ENCODE assay signal across 8 mouse cellular contexts in the genomic region with DNA sequence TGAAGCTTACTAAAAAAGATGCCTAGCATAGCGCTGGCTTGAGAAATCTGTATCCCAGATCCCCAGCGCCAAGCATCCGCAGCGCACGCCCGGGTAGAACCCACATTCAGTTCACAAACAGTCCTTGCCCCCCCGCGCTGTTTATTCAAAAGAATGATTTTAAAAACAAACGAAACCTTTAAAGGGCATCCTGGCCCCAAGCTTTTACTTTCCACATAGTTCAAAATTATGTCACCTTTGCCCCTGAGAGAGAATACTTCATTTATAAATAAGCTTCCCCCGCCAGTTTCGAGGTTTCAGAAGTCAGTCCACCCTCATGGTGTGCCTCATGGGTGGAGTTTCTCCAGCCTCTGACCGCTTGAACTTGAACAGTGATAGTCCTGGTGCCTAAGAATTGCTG. TPM values are rescaled to one million over a fixed set of nuclear protein-coding genes. Genes with fewer than 3 reads are reported as not detected.
DNase-seq lines count a peak whose midpoint lies in the region; ATAC-seq lines count a peak whose summit lies in the region.

No protein-coding gene starts in this region.

- no peaks in the 10 kb centered on the region for H3K36me3 ChIP-seq in megakaryocyte, embryonic 14.5 days (replicated peaks; ENCODE audit: low read length)
- no peaks in the 10 kb centered on the region for H3K36me3 ChIP-seq in forebrain, embryonic 13.5 days (ENCODE audit: poor library complexity, severe bottlenecking)
- H3K36me3 ChIP-seq in limb, embryonic 11.5 days (ENCODE audit: control insufficient read depth, insufficient read depth, low read length): no peaks in the 10 kb centered on the region
- no peaks in the 10 kb centered on the region for H3K36me3 ChIP-seq in neural tube, embryonic 13.5 days

- peaks cover 65% of the 10 kb centered on the region for H3K4me1 ChIP-seq in megakaryocyte, embryonic 14.5 days
- H3K4me1 ChIP-seq in forebrain, embryonic 13.5 days: peaks cover 20% of the 10 kb centered on the region
- H3K4me1 ChIP-seq in limb, embryonic 11.5 days (ENCODE audit: control insufficient read depth, insufficient read depth, low read length): no peaks in the 10 kb centered on the region; the same call in 1 of the 2 replicates
- peaks cover 24% of the 10 kb centered on the region for H3K4me1 ChIP-seq in neural tube, embryonic 13.5 days (replicated peaks)

- 14% methylated on average over 12 of the region's 12 CpGs for WGBS in forebrain, embryonic 13.5 days
- 23% methylated on average over 12 of the region's 12 CpGs for WGBS in limb, embryonic 11.5 days
- WGBS in neural tube, embryonic 13.5 days: 16% methylated on average over 12 of the region's 12 CpGs

- H3K4me3 ChIP-seq in megakaryocyte, embryonic 14.5 days (replicated peaks): peak overlapping the region; percentile 97
- peak overlapping the region; percentile 65 for H3K4me3 ChIP-seq in forebrain, embryonic 13.5 days
- H3K4me3 ChIP-seq in limb, embryonic 11.5 days (ENCODE audit: low read depth, low read length): peak overlapping the region; percentile 73; the same call in 1 of the 2 replicates
- peak overlapping the region; percentile 59 for H3K4me3 ChIP-seq in neural tube, embryonic 13.5 days

- H3K4me2 ChIP-seq in forebrain, embryonic 13.5 days: peak overlapping the region; percentile 100
- H3K4me2 ChIP-seq in limb, embryonic 11.5 days (ENCODE audit: low read depth, severe bottlenecking): peak overlapping the region; percentile 100
- peak overlapping the region; percentile 99 for H3K4me2 ChIP-seq in neural tube, embryonic 13.5 days

- peak overlapping the region; percentile 73; the same call in 1 of the 2 replicates for H3K9ac ChIP-seq in forebrain, embryonic 13.5 days
- H3K9ac ChIP-seq in limb, embryonic 11.5 days (ENCODE audit: low read length): 0 out of 2 replicates have a peak overlapping the region, but pooled peaks have one; percentile 0
- H3K9ac ChIP-seq in neural tube, embryonic 13.5 days: peak overlapping the region; percentile 71; the same call in 1 of the 2 replicates

- peaks cover 7% of the 10 kb centered on the region for H3K27me3 ChIP-seq in megakaryocyte, embryonic 14.5 days (replicated peaks)
- H3K27me3 ChIP-seq in forebrain, embryonic 13.5 days: peaks cover 14% of the 10 kb centered on the region; the same call in 1 of the 2 replicates
- no peaks in the 10 kb centered on the region for H3K27me3 ChIP-seq in limb, embryonic 11.5 days (ENCODE audit: control insufficient read depth, insufficient read depth, low read length)
- peaks cover 15% of the 10 kb centered on the region for H3K27me3 ChIP-seq in neural tube, embryonic 13.5 days

- no peaks in the 10 kb centered on the region for H3K9me3 ChIP-seq in megakaryocyte, embryonic 14.5 days
- no peaks in the 10 kb centered on the region for H3K9me3 ChIP-seq in forebrain, embryonic 13.5 days (replicated peaks)
- no peaks in the 10 kb centered on the region for H3K9me3 ChIP-seq in limb, embryonic 11.5 days (ENCODE audit: control insufficient read depth, low read length)
- H3K9me3 ChIP-seq in neural tube, embryonic 13.5 days: no peaks in the 10 kb centered on the region

- no peak for ATAC-seq in megakaryocyte, adult 5-6 weeks (ENCODE audit: poor library complexity, severe bottlenecking)
- no peak for ATAC-seq in forebrain, embryonic 13.5 days
- ATAC-seq in limb, embryonic 11.5 days (ENCODE audit: insufficient number of reproducible peaks, low FRiP score, low TSS enrichment, low read depth): no peak
- ATAC-seq in neural tube, embryonic 13.5 days (ENCODE audit: low read depth): no peak

- H3K27ac ChIP-seq in forebrain, embryonic 13.5 days: no peak overlapping the region
- H3K27ac ChIP-seq in limb, embryonic 11.5 days (replicated peaks; ENCODE audit: low read depth, low read length): no peak overlapping the region
- H3K27ac ChIP-seq in neural tube, embryonic 13.5 days (replicated peaks): no peak overlapping the region

- no peak for DNase-seq in limb, embryonic 11.5 days (ENCODE audit: low spot score)
- DNase-seq in thymus, adult 18-20 months: no peak
- DNase-seq in adrenal gland, postnatal 4 days (ENCODE audit: low spot score in 2 of 2): no peak
- DNase-seq in spleen, adult 12 weeks (ENCODE audit: low spot score): no peak

RNA-seq across cellular contexts. Expression of a gene that starts 1.6 kb away (rescaled TPM):
- 7.1 and 16.7 TPM in 2 replicates for polyA plus RNA-seq in megakaryocyte, embryonic 14.5 days (2012; ENCODE audit: insufficient read depth, low replicate concordance)
- total RNA-seq in megakaryocyte, adult 5-6 weeks (2015): 0.59 TPM in 1 of 2 replicates, not detected in the other
- 0.51 and 1.1 TPM in 2 replicates for total RNA-seq in megakaryocyte, adult 5-6 weeks (2017)
- 5.1 and 6.9 TPM in 2 replicates for polyA plus RNA-seq in forebrain, embryonic 13.5 days (2015; fragmentation: Nextera tagmentation; extraction: Ambion mirVana)
- 16.9 and 18.0 TPM in 2 replicates for polyA plus RNA-seq in limb, embryonic 11.5 days (2014; fragmentation: Nextera tagmentation; extraction: Ambion mirVana)
- polyA plus RNA-seq in neural tube, embryonic 13.5 days (2015; fragmentation: Nextera tagmentation; extraction: Ambion mirVana): 7.9 and 8.2 TPM in 2 replicates
- total RNA-seq in adrenal gland, postnatal 4 days (2021): 10 to 100 TPM; 16.8 to 19.8 TPM

Comparison
In these comparisons a context has a peak if more than half of its experiments do, and no peak if none do; other contexts are left out.
1. H3K9ac ChIP-seq: peak in every context shown above with its lines; median percentile 73 in forebrain, embryonic 13.5 days; 71 in neural tube, embryonic 13.5 days; 0 in limb, embryonic 11.5 days.